Mouse (Mus musculus): ENCODE data around the gene Cmklr1.
A peak's percentile ranks its signal among the peaks of the same experiment; 100 is the strongest.
"Not testable (repeated sequence)": the region's sequence is repeated elsewhere in the genome, so short reads cannot be mapped to it uniquely, and the experiment has no call there.

Gene Cmklr1

DNA sequence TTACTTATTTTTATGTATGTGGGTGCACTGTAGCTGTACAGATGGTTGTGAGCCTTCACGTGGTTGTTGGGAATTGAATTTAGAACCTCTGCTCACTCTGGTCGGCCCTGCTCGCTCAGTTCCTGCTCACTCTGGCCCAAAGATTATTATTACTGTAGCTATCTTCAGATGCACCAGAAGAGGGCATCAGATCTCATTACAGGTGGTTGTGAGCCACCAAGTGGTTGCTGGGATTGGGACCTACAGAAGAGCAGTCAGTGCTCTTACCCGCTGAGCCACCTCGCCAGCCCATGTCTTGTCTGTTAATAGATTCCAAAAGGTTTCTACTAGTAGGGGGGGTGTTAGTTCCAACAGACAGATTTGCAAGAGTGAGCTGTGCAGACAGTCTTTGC is 63.8 kb downstream of the Cmklr1 start:
- not testable (repeated sequence) for DNase-seq (ENCODE audit: low spot score)

DNA sequence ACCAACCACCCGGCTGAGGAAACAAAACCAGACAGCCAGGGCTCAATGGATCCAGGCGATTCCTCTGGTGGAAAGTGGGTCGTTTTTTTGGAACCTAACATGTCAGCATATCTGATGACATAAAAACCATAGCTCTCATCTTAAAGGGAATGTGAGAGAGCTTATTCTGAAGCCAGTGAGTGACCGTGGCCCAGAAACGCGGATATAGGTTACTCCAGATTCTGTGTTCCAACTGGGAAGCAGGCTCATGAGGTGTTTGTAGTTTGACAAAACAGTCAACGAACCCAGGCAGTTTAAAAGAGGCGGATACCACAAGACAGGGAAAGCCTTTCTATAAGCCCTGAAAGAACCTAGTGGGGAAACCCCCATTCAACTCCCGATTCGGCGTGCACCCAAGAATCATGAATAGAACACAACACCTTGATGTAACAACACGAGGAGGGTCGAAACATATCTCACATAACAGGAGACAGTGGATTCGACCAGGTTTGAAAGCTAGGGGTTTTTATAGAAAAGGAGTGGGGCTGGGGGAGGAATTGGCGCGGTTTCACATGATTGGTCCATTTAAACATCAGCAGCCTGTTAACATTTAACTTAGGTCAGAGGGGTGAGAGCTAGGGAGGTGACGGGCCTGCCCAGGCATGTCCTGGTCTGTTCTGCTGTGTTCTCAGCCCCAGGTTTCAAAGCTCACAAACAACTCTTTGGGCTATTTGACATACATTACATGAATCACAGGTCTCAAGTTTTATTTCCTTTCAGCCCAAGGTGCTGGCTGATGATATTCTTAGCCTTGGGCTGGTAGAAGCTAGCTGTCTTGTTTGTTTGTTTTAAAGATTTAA is 64.4 kb downstream of the Cmklr1 start:
- not testable (repeated sequence) for DNase-seq (ENCODE audit: low spot score)

DNA sequence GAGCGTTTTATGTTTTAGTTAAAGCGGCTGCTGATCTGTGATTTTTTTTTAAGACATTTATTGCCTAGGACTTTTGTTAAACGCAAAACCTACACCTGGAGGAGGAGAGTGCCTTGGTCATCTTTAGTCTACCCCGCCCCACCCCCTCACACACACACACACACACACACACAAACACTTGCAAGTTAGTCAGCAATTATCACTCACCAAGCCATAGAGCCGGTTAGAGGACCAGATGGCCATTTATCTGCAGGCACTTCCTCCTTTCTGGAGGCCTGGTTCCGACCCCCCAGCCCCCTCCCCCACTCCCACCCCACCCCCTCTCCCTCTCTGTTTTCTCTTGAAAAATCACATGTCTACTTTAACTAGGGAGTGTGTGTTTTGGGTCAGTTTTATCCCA is 65.8 kb downstream of the Cmklr1 start:
- no peak for DNase-seq (ENCODE audit: low spot score)

DNA sequence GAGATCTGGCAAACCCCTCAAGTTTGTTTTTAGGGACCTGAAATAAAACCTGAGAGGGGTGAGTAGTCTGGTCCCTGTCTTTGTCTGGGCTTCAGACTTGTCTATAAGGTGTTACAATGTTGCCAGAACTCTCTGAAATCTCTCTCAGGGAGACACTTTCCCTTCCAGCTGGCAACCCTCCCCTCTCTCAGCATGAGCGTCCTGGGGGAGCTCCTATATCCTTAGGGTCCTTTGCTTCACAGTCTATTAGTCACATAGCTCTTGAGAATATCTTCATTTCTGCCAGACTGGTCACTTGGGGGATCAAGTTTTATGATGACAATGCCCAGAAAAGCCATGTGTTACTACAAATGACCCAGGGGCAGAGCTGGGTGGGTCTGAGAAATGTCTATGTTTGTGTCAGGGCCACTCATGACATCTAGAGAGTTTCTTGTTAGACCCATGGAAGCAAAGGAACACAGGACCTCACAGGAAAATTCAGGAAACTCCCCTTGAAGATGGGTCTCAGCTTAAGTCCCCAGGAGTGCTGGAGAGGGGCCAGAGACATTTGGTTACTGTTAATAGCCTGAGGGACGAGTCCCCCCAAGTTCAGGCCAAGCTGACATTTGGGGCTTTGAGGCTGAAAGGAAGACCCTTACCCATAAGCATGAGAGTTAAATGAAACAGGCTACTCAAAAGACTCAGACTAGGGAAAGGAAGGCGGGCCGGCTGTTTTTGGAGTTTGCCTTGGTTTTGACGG is 66.6 kb downstream of the Cmklr1 start:
- DNase-seq (ENCODE audit: low spot score) = no peak

DNA sequence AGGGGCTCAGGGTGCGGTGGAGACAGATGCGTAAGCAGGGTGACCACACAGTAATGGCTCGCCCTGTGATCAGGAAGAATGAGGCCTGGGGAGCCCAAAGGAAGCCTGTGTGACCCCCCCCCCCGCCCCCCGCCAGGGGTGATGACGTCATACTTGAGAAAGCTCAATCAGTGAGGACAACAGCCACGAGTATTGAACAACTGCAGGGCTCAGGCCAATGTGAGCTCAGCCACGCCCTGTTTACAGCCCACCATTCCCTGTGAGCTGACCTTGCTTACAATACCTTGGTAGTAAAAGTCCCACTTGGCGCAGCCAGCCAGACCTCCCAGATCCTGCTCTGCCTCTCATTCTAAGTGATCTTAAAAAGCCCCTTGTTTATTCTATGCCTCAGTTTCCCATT is 69.4 kb downstream of the Cmklr1 start:
- no peak for DNase-seq (ENCODE audit: low spot score)

DNA sequence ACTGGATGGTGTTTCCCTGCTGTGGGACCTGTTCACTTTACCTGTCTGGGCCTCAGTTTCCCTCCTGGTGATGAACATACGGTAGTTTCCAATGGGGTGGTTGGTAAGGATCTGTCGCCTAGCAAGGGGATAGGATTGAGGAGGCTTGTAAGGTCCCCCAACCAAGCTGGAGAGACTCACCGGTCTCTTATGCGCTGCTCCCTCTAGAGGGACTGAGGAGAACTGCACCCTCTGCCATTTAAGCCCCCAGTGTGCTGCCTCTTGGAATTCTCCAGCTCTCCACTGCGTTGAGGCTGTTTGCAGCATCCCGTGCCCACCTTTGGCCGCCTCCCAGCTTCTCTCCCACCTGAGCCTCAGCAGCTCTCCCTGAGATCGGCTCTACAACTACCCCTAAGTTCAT is 70.0 kb downstream of the Cmklr1 start:
- DNase-seq (ENCODE audit: low spot score) = peak; percentile 73

DNA sequence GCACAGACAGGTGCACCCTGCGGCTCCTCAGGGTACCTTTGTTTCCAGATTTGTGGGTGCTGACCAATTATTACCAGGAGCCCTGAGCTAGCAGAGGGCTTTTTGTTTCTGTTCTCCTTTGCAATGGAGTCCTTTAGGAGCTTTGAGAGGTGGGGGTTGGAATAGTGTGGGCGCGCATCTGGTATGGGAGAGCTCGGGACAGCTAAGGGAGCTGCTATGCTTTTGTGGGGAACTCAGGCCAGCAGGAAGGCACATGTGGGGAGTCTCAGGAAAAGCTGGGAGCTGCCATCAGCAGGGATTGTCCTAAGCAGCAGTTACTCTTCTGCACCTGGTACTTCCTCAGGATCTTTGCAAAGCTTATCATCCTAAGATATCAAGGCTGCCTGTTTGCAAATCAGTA is 71.1 kb downstream of the Cmklr1 start:
- DNase-seq (ENCODE audit: low spot score) = no peak

DNA sequence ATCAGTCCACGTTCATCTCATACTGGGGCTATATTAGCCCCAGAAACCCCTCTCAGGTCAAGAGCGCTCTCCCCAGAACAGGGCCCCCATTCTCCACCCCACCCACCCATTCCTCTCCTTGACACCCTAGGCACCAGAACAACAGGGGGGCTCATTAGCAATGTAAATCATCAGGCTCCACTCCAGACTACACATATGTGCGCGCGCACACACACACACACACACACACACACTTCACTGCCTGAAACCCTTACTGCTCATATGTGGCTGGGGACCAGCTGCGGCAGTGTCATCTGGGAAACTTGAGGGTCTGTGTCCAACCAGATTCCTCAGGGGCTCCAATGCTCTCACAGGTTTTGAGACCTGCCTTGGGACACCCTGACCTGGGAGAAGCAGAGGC is 71.8 kb downstream of the Cmklr1 start:
- DNase-seq (ENCODE audit: low spot score) = no peak

DNA sequence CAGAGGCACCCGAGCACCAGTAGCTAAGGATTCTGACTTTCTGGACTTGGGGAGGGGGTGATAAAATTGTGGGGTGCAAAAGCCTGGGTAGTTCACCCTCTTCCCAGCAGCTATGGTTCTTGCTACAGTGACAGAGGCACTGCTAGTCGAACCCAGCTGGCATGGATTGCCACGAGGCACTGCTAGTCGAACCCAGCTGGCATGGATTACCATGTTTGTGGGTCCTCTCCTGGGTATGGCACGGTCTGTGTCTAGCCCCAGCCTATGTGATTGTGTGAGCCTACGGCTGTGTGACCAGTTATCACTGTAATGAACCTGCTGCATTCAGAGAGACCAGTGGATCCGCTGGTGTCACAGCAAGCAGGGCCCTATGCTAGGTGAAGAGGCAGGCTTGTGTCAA is 72.7 kb downstream of the Cmklr1 start:
- peak; percentile 29 for DNase-seq (ENCODE audit: low spot score)

DNA sequence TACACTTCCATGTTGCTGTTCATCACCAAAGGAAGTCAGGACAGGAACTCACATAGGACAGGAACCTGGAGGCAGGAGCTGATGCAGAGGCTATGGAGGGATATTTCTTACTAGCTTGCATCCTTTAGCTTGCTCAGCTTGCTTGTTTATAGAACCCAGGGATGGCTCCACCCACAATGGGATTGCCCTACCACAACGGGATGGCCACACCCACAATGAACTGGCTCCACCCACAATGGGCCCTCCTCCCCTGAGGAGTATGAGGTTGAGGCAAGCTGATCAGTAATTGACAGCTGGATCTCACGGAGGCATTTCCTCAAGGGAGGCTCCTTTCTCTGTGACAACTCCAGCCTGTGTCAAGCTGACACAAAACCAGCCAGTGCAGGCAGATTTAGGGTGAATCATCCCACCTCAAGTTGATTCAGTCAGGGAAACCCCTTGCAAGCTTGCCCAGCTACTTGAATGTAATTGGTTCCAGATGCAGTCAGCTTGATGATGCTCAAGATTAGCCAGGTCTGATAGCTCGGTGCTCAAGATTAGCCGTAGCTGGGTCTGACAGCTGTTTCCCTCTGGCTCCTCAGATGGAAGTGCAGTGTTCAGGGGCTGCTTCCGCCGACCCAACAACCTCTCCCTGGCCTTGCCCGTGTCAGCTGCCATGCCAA is 80.0 kb downstream of the Cmklr1 start:
- DNase-seq (ENCODE audit: low spot score) = no peak

DNA sequence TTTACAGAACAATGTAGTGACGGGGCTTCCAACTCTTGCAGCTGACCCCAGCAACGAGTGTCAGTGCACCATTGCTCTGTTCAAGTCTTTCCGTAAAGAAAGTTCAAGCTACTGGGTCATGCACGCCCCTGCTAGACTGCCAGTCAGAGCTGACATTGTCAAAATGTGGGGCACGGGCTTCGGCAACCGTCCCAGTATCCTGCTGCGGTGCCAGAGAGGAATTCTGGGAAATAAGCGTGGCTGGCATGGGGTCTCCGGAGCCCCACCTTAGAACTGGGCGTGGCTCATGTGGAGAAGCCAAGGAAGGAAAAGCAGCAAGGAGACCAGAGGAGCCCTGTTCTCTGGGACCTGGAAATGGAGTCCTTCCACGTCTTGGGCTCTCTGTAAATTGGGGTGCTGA is 84.4 kb downstream of the Cmklr1 start:
- no peak for DNase-seq (ENCODE audit: low spot score)

DNA sequence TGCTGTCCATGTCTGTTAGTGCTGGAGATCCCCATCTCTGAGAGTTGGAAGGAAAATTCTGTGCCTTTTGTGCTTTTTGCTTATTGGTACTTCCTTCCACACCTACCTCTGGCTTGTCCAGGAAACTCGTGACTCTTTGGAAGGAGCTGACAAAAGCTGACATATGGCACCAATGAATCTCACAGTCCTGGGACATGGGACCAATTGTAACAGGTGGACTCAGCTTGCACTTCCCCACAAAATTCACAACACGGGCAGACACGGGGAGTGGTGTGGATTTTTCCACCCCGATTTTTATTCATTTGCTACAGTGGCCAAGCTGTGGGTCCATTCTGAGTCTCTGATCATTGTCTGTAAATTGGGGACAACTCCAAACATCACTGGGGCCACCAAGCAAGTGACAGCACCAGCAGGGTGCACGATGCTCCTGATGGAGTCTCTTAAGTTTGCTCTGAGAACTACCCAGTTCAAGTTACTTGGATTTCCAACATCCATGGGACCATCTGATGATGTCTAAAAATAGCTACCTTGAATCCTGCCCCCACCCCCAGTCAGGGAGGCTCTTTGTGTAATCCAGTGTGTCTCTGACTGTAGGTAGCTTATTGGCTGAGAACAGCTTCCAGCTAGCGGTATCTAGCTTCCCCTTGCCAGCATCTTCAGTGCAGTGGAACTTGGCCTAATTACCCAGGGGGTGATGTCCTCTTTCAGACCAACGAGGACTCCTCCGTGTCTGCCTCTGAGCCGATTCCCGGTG is 84.9 kb downstream of the Cmklr1 start:
- DNase-seq (ENCODE audit: low spot score) = no peak

DNA sequence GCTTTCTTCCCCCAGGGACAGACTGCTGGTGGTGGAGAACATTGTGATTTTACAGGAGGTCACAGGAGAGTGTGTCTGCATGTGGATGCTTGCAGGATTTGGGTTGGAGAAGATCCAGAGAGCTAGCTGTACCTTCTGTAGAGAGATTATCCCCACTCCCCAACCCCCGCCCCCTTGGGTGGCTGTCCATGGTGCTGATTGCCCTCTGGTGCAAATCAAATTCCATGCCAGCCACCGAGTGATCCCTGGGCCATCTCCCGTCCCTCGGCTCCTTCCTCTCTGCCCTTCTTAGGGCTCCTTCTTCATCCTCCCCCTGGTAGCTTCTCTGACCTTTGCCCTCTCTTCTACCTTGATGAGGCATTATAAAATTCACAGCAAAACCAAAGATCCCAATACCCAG is 85.8 kb downstream of the Cmklr1 start:
- DNase-seq (ENCODE audit: low spot score) = no peak
